8 mouse cellular contexts compared by ENCODE assay signal in the genomic region with DNA sequence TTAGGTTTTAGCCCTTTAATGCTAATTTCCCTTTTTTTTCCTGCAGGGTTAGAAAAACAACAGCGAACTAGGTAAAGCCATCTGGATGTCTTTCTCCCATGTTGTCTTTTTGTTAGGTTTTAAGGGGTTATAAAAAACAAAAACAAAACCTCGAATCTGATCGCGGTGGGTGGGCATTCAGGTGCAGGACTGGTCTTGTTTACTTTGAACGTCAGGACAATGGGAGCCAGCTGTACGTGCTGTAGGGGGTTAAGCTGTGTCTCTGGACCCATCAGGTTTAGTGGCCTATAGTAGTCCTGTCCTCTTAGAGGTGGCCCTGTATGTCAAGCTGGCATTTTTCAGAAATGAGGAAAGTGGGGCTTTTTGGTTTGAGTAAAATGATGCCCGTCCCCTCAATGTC. TPM values are rescaled to one million over a fixed set of nuclear protein-coding genes. Genes with fewer than 3 reads are reported as not detected.
DNase-seq lines count a peak whose midpoint lies in the region; ATAC-seq and TF ChIP-seq lines count a peak whose summit lies in the region.

No protein-coding gene starts in this region.

- H3K4me2 ChIP-seq in limb, embryonic 12.5 days: peak overlapping the region; percentile 83

- H3K4me1 ChIP-seq in limb, embryonic 12.5 days (replicated peaks): peaks cover 10% of the 10 kb centered on the region
- peaks cover 12% of the 10 kb centered on the region; the same call in 1 of the 2 replicates for H3K4me1 ChIP-seq in small intestine, adult 2 months (ENCODE audit: control insufficient read depth, insufficient read depth, insufficient read length, low read length)

- H3K9ac ChIP-seq in limb, embryonic 12.5 days (replicated peaks): peak overlapping the region; percentile 67

- WGBS in limb, embryonic 12.5 days: 9% methylated on average over 7 of the region's 7 CpGs
- 14% methylated on average over 7 of the region's 7 CpGs for WGBS in small intestine, adult 2 months

- no peaks in the 10 kb centered on the region for H3K9me3 ChIP-seq in limb, embryonic 12.5 days

- TF ChIP-seq POLR2A in small intestine, adult 2 months (IDR thresholded peaks at IDR 0.05; ENCODE audit: low read depth, low read length): no peak

- no peaks in the 10 kb centered on the region for H3K36me3 ChIP-seq in limb, embryonic 12.5 days
- no peaks in the 10 kb centered on the region for H3K36me3 ChIP-seq in small intestine, adult 2 months (ENCODE audit: control insufficient read depth, insufficient read depth, low read length)

- peak overlapping the region; percentile 69 for H3K4me3 ChIP-seq in limb, embryonic 12.5 days (replicated peaks)
- H3K4me3 ChIP-seq in small intestine, adult 2 months (ENCODE audit: low read depth, low read length): peak overlapping the region; percentile 90; the same call in 1 of the 2 replicates

- ATAC-seq in limb, embryonic 12.5 days (ENCODE audit: insufficient number of reproducible peaks, insufficient read depth, low FRiP score, low TSS enrichment, low read depth): no peak
- no peak for ATAC-seq in activated CD4-positive, CD25-positive, alpha-beta regulatory T cell, adult 4 months

- no peak for TF ChIP-seq CTCF in small intestine, adult 2 months (IDR thresholded peaks at IDR 0.05; ENCODE audit: extremely low read depth, insufficient read length, insufficient replicate concordance, low read depth, low read length)

- H3K27ac ChIP-seq in limb, embryonic 12.5 days: no peak overlapping the region
- no peak overlapping the region for H3K27ac ChIP-seq in small intestine, adult 2 months (ENCODE audit: insufficient read depth, low read depth, low read length)

- peak; percentile 26 to 36 for DNase-seq in cerebellum, postnatal 14 days
- DNase-seq in cerebellum, adult 8-10 months: no peak
- peak; percentile 35 for DNase-seq in testis, postnatal 10 days (ENCODE audit: low spot score)
- no peak for DNase-seq in testis, postnatal 14 days (ENCODE audit: low spot score)
- DNase-seq in adrenal gland, postnatal 4 days (ENCODE audit: low spot score in 2 of 2): no peak

- no peaks in the 10 kb centered on the region for H3K27me3 ChIP-seq in limb, embryonic 12.5 days
- H3K27me3 ChIP-seq in small intestine, adult 2 months (ENCODE audit: control insufficient read depth, insufficient read depth, low read length): no peaks in the 10 kb centered on the region

RNA-seq across cellular contexts. Expression of gene Serinc5, which starts 1.0 kb away (rescaled TPM):
- polyA plus RNA-seq in limb, embryonic 12.5 days (2016; fragmentation: Nextera tagmentation; extraction: Ambion mirVana): 10.2 and 11.0 TPM in 2 replicates
- 11.0 and 24.3 TPM in 2 replicates for polyA plus RNA-seq in small intestine, adult 2 months (2012; rRNA removed)
- 10 to 100 TPM; 64.1 to 69.0 TPM for total RNA-seq in adrenal gland, postnatal 4 days (2021)
- polyA plus RNA-seq in activated CD4-positive, CD25-positive, alpha-beta regulatory T cell, adult 4 months (2017; shearing (Covaris generic)): 10 to 100 TPM in 1 of 2 experiments, 1 to 10 TPM in 1; 9.2 to 10.6 TPM

RNA-seq across cellular contexts. Expression of gene Spz1, which starts 35.9 kb away (rescaled TPM):
- polyA plus RNA-seq in limb, embryonic 12.5 days (2016; fragmentation: Nextera tagmentation; extraction: Ambion mirVana): not detected in 2 replicates
- 0.08 TPM in 1 of 2 replicates, not detected in the other for polyA plus RNA-seq in small intestine, adult 2 months (2012; rRNA removed)
- not detected for total RNA-seq in adrenal gland, postnatal 4 days (2021)
- polyA plus RNA-seq in activated CD4-positive, CD25-positive, alpha-beta regulatory T cell, adult 4 months (2017; shearing (Covaris generic)): not detected

Comparison
In these comparisons a context has a peak if more than half of its experiments do, and no peak if none do; other contexts are left out.
1. DNase-seq: peak in cerebellum, postnatal 14 days (2 of 2) and testis, postnatal 10 days (single experiment); none in cerebellum, adult 8-10 months (single experiment), testis, postnatal 14 days (single experiment) and adrenal gland, postnatal 4 days (0 of 2).